Mouse (Mus musculus) small intestine, adult 2 months (tissue): Measurements from ENCODE around the gene Fam186a.

ENCODE experiments used
- CTCF ChIP-seq: fragments of 200-500 bp; IDR thresholded peaks from 2 replicates; pipeline ENCODE4 v1.5.1; 2012; ENCODE audit warnings: low read depth, mild to moderate bottlenecking, control low read depth, inconsistent platforms, low read length, moderate library complexity, mixed read lengths; ENCODE audit not compliant: insufficient replicate concordance, insufficient read length; ENCODE audit errors: extremely low read depth
- POLR2A ChIP-seq: fragments of 200-500 bp; IDR thresholded peaks from 2 replicates; pipeline ENCODE4 v1.6.1; 2012; ENCODE audit warnings: low read depth, mild to moderate bottlenecking, control low read depth, inconsistent platforms, low read length, moderate library complexity

GRCm38 (mm10) chr15:99955324-99955723 lies 11.5 kb downstream of the Fam186a start:
- TF ChIP-seq CTCF (no peak), POLR2A (no peak)
